Mouse (Mus musculus): ENCODE data around the gene Acp1. TPM values are rescaled to one million over a fixed set of nuclear protein-coding genes. Genes with fewer than 3 reads are reported as not detected.

The Acp1 gene
- polyA plus RNA-seq, 1 experiment, result 9.0 TPM

DNA sequence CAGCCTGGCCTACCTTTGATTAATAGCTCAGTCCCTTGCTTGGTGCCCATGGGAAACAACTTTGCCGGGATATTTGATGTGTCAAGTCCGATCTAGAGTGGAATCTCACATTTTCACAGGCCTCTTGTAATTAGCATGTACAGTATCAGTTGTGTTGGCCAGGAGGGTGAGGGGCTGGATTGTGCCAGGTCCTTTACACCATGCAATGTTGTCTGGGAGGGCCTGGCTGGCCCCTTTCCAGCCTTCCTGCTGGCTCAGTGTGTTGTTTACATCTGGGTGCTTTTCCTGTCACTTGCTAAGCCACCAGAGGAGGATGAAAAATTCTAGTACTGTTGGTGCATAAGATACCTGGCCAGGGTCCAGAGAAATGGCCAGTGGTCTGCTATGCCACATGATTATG is 47.0 kb downstream of the Acp1 start:
- DNase-seq (ENCODE audit: low read depth), result no peak

- DNase-seq (ENCODE audit: low read depth), result no peak
Measured at GRCm38 (mm10) chr12:30856172-30856571, 55.2 kb downstream of the Acp1 start.

DNA sequence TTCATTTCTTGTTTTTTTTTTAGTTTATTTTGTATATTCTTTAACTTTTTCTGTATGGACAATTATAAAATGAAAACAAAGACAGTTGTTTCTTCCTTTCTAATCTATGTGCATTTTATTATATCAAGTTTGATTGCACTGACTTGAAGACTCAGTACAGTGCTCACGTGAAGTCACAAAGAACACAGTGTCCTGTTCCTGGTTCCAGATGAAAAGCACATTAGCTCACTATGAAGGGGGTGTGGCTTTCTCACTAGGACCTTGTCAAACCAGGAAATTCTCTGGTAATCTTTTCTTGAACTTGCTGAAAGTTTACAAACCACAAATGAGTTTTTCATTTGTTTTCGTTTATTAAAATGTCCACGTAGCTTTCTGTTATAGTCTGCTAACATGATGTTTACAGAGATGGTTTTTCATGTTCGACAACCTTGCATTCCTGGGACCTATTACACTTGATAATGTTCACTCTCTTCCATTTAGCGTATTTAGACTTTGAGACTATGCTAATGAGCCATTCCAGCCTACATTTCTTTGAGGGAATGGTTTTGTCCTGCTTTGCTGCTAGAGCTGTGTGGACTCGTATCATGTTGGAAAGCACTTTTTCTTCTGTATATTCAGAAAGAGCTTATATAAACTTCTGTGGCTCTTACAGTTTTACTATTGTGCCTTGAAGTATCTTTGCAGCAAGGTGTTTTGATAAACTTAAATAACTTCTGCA is 55.8 kb downstream of the Acp1 start:
- DNase-seq (ENCODE audit: low read depth), result no peak

DNA sequence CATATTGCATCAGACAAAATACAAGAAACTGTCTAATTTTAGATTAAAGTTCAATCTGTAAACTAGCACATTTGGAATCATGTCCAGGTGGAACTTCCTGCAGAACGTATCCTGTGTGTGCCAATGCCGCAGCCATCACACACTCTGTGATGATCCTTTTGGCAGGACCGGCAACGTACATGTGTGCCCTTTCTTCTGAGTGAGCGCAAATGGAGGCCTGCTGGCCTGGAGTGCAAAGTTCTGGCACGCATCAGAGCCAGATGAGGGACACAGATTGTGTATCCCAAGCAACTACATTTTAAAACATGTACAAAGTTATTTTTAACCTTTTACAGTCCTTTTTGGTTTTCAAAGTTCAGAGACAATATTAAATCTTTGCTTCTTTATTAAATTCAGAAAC is 59.5 kb downstream of the Acp1 start:
- no peak for DNase-seq (ENCODE audit: low read depth)

GRCm38 (mm10) chr12:30850902-30851301 is 60.5 kb downstream of the Acp1 start:
- DNase-seq (ENCODE audit: low read depth), result no peak

DNA sequence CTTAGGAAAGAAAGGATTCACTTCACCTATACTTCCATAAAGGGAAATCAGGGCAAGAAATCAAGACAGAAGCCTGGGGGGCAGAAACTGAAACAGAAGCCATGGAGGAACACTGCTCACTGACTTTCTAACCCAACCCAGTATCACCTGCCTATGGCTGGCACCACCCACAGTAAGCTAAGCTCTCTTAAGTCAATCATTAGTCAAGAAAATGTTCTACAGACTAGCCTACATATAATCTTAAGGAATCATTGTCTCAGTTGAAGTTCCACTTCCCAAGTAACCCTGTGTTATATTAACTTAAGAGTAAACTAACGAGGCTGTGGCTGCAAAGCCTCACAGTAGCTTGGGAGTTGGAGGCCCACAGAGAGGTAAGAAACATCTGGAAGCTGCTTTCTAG is 62.9 kb downstream of the Acp1 start:
- DNase-seq (ENCODE audit: low read depth), result no peak

Other genes starting within 250 kb of the Acp1 start
- 1.8 and 5.1 TPM in 2 replicates for gene Alkal2, start 27.3 kb downstream of the Acp1 start, polyA plus RNA-seq (2012; rRNA removed)
- 5.8 and 11.0 TPM in 2 replicates for gene Sh3yl1, start 79 bp upstream of the Acp1 start, polyA plus RNA-seq (2012; rRNA removed)
- 7.2 and 13.0 TPM in 2 replicates for gene Fam110c, start 162.3 kb upstream of the Acp1 start, polyA plus RNA-seq (2012; rRNA removed)